ENCODE assay signal across 8 mouse cellular contexts in the genomic region with DNA sequence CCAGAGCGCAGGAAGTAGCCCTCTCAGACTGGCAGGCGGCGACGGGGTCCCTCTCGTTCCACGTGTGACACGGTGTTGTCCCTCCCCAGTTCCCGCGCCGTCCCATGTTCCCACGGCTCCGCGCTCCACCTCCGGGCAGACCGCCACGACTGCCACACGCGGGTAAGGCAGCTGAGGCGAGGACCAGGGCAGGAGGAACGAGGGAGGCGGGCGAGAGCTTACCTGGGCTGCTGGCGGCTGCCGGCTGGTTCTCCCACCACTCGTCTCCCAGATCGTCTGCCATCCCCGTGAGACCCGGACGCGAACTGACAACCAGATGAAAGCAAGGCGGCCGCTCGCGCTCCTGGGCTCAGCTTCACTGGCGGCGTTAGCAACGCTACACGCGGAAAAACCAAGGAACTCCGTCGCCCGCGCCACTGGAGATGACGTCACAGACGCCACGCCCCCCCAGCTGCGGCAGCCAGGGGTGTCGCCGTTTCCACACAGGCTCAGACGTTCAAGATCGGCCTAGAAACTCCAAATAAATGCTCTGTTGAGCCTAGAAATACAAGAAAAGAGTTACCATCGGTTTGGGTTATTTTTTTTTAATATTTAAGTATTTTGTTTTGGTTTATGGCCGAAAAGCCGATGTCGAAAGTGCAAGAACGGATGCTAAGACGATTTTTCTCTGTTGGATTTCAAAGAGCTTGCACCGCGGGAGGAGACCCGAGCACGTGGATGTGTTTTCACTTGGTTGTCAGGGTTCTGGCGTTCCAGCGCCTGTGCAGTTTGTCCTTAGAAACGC. TPM values are rescaled to one million over a fixed set of nuclear protein-coding genes. Genes with fewer than 3 reads are reported as not detected.
DNase-seq lines count a peak whose midpoint lies in the region; ATAC-seq and TF ChIP-seq lines count a peak whose summit lies in the region.

A gene (minus strand): TSS at position 421 of the 784 bp plus-strand sequence.

- no peaks in the 10 kb centered on the region for H3K4me1 ChIP-seq in embryonic facial prominence, embryonic 14.5 days (ENCODE audit: control insufficient read depth, insufficient read depth, low read length)
- no peaks in the 10 kb centered on the region for H3K4me1 ChIP-seq in limb, embryonic 14.5 days (ENCODE audit: control insufficient read depth, insufficient read depth, low read length)
- H3K4me1 ChIP-seq in midbrain, postnatal 0 days (ENCODE audit: insufficient read depth, low read length), result no peaks in the 10 kb centered on the region

- peak; percentile 94 for ATAC-seq in embryonic facial prominence, embryonic 14.5 days (ENCODE audit: low read depth)
- peak; percentile 92 for ATAC-seq in limb, embryonic 14.5 days (ENCODE audit: low FRiP score, low read depth)
- ATAC-seq in midbrain, postnatal 0 days (ENCODE audit: low FRiP score), result peak; percentile 96

- no peak for TF ChIP-seq CTCF in midbrain, postnatal 0 days (IDR thresholded peaks at IDR 0.05)

- H3K27ac ChIP-seq in embryonic facial prominence, embryonic 14.5 days (replicated peaks; ENCODE audit: low read depth, low read length), result peak within 1 kb of the TSS; percentile 83
- peak within 1 kb of the TSS; percentile 72 for H3K27ac ChIP-seq in limb, embryonic 14.5 days (replicated peaks; ENCODE audit: low read depth, low read length)
- H3K27ac ChIP-seq in midbrain, postnatal 0 days (ENCODE audit: low read depth, low read length), result peak within 1 kb of the TSS; percentile 71

- peak within 1 kb of the TSS; percentile 70 for H3K9ac ChIP-seq in embryonic facial prominence, embryonic 14.5 days (ENCODE audit: low read depth, low read length)
- H3K9ac ChIP-seq in limb, embryonic 14.5 days (ENCODE audit: low read depth, low read length, severe bottlenecking), result peak within 1 kb of the TSS; percentile 67
- H3K9ac ChIP-seq in midbrain, postnatal 0 days (replicated peaks; ENCODE audit: low read length, poor library complexity, severe bottlenecking), result peak within 1 kb of the TSS; percentile 70

- DNase-seq in 3T3-L1 (ENCODE audit: low read depth, low spot score), result peak; percentile 87
- peak; percentile 59 to 64 for DNase-seq in adrenal gland, postnatal 4 days (ENCODE audit: low spot score in 2 of 2)
- DNase-seq in embryonic facial prominence, embryonic 14.5 days (ENCODE audit: low spot score), result peak; percentile 90
- DNase-seq in heart, adult 8-10 months (ENCODE audit: low spot score), result peak; percentile 74
- DNase-seq in kidney, adult 9 months, result peak; percentile 81
- peak; percentile 84 for DNase-seq in limb, embryonic 14.5 days (ENCODE audit: low spot score)
- DNase-seq in midbrain, postnatal 0 days (ENCODE audit: low spot score), result peak; percentile 88
- DNase-seq in spleen, postnatal 14 days (ENCODE audit: low spot score in 2 of 2), result peak; percentile 63 to 77

- H3K4me3 ChIP-seq in embryonic facial prominence, embryonic 14.5 days (ENCODE audit: low read depth, low read length), result peak within 1 kb of the TSS; percentile 75
- H3K4me3 ChIP-seq in limb, embryonic 14.5 days (replicated peaks; ENCODE audit: low read length), result peak within 1 kb of the TSS; percentile 84
- peak within 1 kb of the TSS; percentile 91 for H3K4me3 ChIP-seq in midbrain, postnatal 0 days (ENCODE audit: low read depth, low read length)

- WGBS in embryonic facial prominence, embryonic 14.5 days, result under 1% methylated on average over 59 of the region's 64 CpGs
- under 1% methylated on average over 61 of the region's 64 CpGs for WGBS in limb, embryonic 14.5 days
- WGBS in midbrain, postnatal 0 days, result under 1% methylated on average over 64 of the region's 64 CpGs

- no peaks in the 10 kb centered on the region for H3K9me3 ChIP-seq in embryonic facial prominence, embryonic 14.5 days (ENCODE audit: control insufficient read depth, low read length)
- H3K9me3 ChIP-seq in limb, embryonic 14.5 days (ENCODE audit: control insufficient read depth, low read length), result no peaks in the 10 kb centered on the region
- H3K9me3 ChIP-seq in midbrain, postnatal 0 days (ENCODE audit: low read length), result no peaks in the 10 kb centered on the region

- no peaks in the 10 kb centered on the region for H3K27me3 ChIP-seq in embryonic facial prominence, embryonic 14.5 days (replicated peaks; ENCODE audit: control insufficient read depth, insufficient read depth, low read length)
- no peaks in the 10 kb centered on the region for H3K27me3 ChIP-seq in limb, embryonic 14.5 days (ENCODE audit: control insufficient read depth, insufficient read depth, low read length)
- no peaks in the 10 kb centered on the region for H3K27me3 ChIP-seq in midbrain, postnatal 0 days (ENCODE audit: insufficient read depth, low read length)

- no peaks in the 10 kb centered on the region for H3K36me3 ChIP-seq in embryonic facial prominence, embryonic 14.5 days (ENCODE audit: control insufficient read depth, insufficient read depth, low read length)
- H3K36me3 ChIP-seq in limb, embryonic 14.5 days (ENCODE audit: control insufficient read depth, insufficient read depth, low read length), result no peaks in the 10 kb centered on the region
- no peaks in the 10 kb centered on the region for H3K36me3 ChIP-seq in midbrain, postnatal 0 days (ENCODE audit: insufficient read depth, low read length)

- TF ChIP-seq POLR2A in limb, embryonic 14.5 days (IDR thresholded peaks at IDR 0.05; ENCODE audit: borderline replicate concordance, extremely low read depth, insufficient read depth, insufficient read length), result 0 out of 2 replicates have a peak, but pooled peaks have one; percentile 38

- peak within 1 kb of the TSS; percentile 64 for H3K4me2 ChIP-seq in embryonic facial prominence, embryonic 14.5 days (ENCODE audit: low read depth, low read length)
- H3K4me2 ChIP-seq in limb, embryonic 14.5 days (replicated peaks; ENCODE audit: low read depth, low read length, severe bottlenecking), result peak within 1 kb of the TSS; percentile 82
- H3K4me2 ChIP-seq in midbrain, postnatal 0 days (ENCODE audit: low read depth, low read length, poor library complexity, severe bottlenecking), result peak within 1 kb of the TSS; percentile 86

RNA-seq across cellular contexts. Expression of the gene that starts here (rescaled TPM):
- 10 to 100 TPM; 22.8 to 24.4 TPM for total RNA-seq in adrenal gland, postnatal 4 days (2021)
- 33.5 and 40.6 TPM in 2 replicates for polyA plus RNA-seq in embryonic facial prominence, embryonic 14.5 days (2014; fragmentation: Nextera tagmentation; extraction: Ambion mirVana)
- total RNA-seq in heart, adult 8-10 months (2022), result 10 to 100 TPM; 63.7 to 86.8 (median 76.8) TPM
- polyA plus RNA-seq in limb, embryonic 14.5 days (2012; rRNA removed), result 9.9 and 10.9 TPM in 2 replicates
- 45.3 and 46.5 TPM in 2 replicates for polyA plus RNA-seq in limb, embryonic 14.5 days (2014; fragmentation: Nextera tagmentation; extraction: Ambion mirVana)
- total RNA-seq in midbrain, postnatal 0 days (2014; rRNA removed), result 14.7 and 23.9 TPM in 2 replicates
- polyA plus RNA-seq in midbrain, postnatal 0 days (2015; fragmentation: Nextera tagmentation; extraction: Ambion mirVana), result 41.3 and 43.4 TPM in 2 replicates

Comparison
In these comparisons a context has a peak if more than half of its experiments do, and no peak if none do; other contexts are left out.
1. Peak in every context shown above with its lines: DNase-seq, ATAC-seq, H3K4me3 ChIP-seq and H3K27ac ChIP-seq.